Mouse (Mus musculus) lung, embryonic 14.5 days (tissue): ENCODE data around the gene Pygm. TPM values are rescaled to one million over a fixed set of nuclear protein-coding genes. Genes with fewer than 3 reads are reported as not detected.

Experiments used
- ATAC-seq: fragments of 200-750 bp; cut with Nextera tagmentation; 2 replicates; pipeline ENCODE4 v1.8.0; 2017; ENCODE audit warnings: mild to moderate bottlenecking, moderate TSS enrichment, moderate library complexity; ENCODE audit not compliant: insufficient read depth
- DNase-seq: peaks from one replicate; pipeline ENCODE4 v3.0.0-alpha.2; 2015
- H3K27ac ChIP-seq: fragments of 300-500 bp; sonication (generic); 2 replicates; pipeline ENCODE4 v1.5.1; 2014; ENCODE audit warnings: low read depth, mild to moderate bottlenecking, moderate library complexity
- H3K27me3 ChIP-seq: fragments of 300-500 bp; sonication (generic); 2 replicates; pipeline ENCODE4 v1.6.1; 2014; ENCODE audit warnings: low read length, control low read depth; ENCODE audit not compliant: insufficient read depth
- H3K36me3 ChIP-seq: fragments of 300-500 bp; sonication (generic); 2 replicates; pipeline ENCODE4 v1.6.1; 2014; ENCODE audit warnings: control low read depth; ENCODE audit not compliant: insufficient read depth
- H3K4me1 ChIP-seq: fragments of 300-500 bp; sonication (generic); 2 replicates; pipeline ENCODE4 v1.6.1; 2014; ENCODE audit warnings: antibody characterized with exemption, control low read depth; ENCODE audit not compliant: insufficient read depth
- H3K4me2 ChIP-seq: fragments of 300-500 bp; sonication (generic); 2 replicates; pipeline ENCODE4 v1.6.1; 2014; ENCODE audit warnings: mild to moderate bottlenecking
- H3K4me3 ChIP-seq: fragments of 300-500 bp; sonication (generic); 2 replicates; pipeline ENCODE4 v1.5.1; 2014; ENCODE audit warnings: low read depth, low read length
- H3K9ac ChIP-seq: fragments of 300-500 bp; sonication (generic); 2 replicates; pipeline ENCODE4 v1.6.1; 2014
- H3K9me3 ChIP-seq: fragments of 300-500 bp; sonication (generic); 2 replicates; pipeline ENCODE4 v1.6.1; 2016; ENCODE audit warnings: low read depth, low read length, control low read depth
- CTCF ChIP-seq: IDR thresholded peaks from 2 replicates; pipeline ENCODE4 v1.5.1; 2016; ENCODE audit warnings: antibody characterized with exemption, low read depth
- WGBS: fragments of 180-500 bp; shearing (Covaris S2); extraction: QIAGEN DNeasy Blood & Tissue Kit; methylation state at CpG from one replicate; pipeline ENCODE4 v1.1.7; 2014; 5-methylcytosine and 5-hydroxymethylcytosine counted together
- polyA plus RNA-seq: library from polyadenylated mRNA; unstranded; fragments of >200 nt; fragmentation: Nextera tagmentation; extraction: Ambion mirVana; gene quantifications from 2 replicates; pipeline ENCODE4 v1.2.1, GENCODE M21; 2014

The Pygm gene
- polyA plus RNA-seq, 1 experiment from 2014 or later, result 6.1 TPM

- Histone ChIP-seq H3K4me2 (no peak overlapping the region), H3K4me1 (peaks cover 3% of the 10 kb centered on the region; the same call in 1 of the 2 replicates), H3K27me3 (peaks cover 52% of the 10 kb centered on the region), H3K36me3 (no peaks in the 10 kb centered on the region), H3K4me3 (no peak overlapping the region), H3K9me3 (no peaks in the 10 kb centered on the region), H3K27ac (no peak overlapping the region), H3K9ac (no peak overlapping the region)
- no peak for DNase-seq
- TF ChIP-seq CTCF, result no peak
- WGBS, result 44% methylated on average over 9 of the region's 9 CpGs
- no peak for ATAC-seq
These were observed 35.7 kb downstream of the Pygm start for GRCm38 (mm10) chr19:6419805-6420310.

- ATAC-seq, result no peak
- no peak overlapping the region for H3K27ac ChIP-seq
These were observed 36.4 kb downstream of the Pygm start for GRCm38 (mm10) chr19:6420481-6421210.

GRCm38 (mm10) chr19:6421211-6421590 is 37.0 kb downstream of the Pygm start:
- H3K36me3 ChIP-seq, result no peaks in the 10 kb centered on the region
- WGBS, result 68% methylated on average over 9 of the region's 9 CpGs
- H3K27me3 ChIP-seq, result peaks cover 59% of the 10 kb centered on the region
- no peak overlapping the region for H3K4me2 ChIP-seq
- no peak overlapping the region for H3K27ac ChIP-seq
- TF ChIP-seq CTCF, result no peak
- ATAC-seq, result no peak
- H3K4me3 ChIP-seq, result no peak overlapping the region
- no peak overlapping the region for H3K9ac ChIP-seq
- DNase-seq, result no peak
- H3K9me3 ChIP-seq, result no peaks in the 10 kb centered on the region
- H3K4me1 ChIP-seq, result 0 out of 2 replicates have a peak, but pooled peaks cover 3% of the 10 kb centered on the region

More at GRCm38 (mm10) chr19:6420481-6421210, 36.4 kb downstream of the Pygm start:
- no peak for DNase-seq
- H3K27me3 ChIP-seq, result peaks cover 53% of the 10 kb centered on the region
- no peak overlapping the region for H3K4me3 ChIP-seq
- no peak overlapping the region for H3K9ac ChIP-seq
- H3K36me3 ChIP-seq, result no peaks in the 10 kb centered on the region
- H3K4me1 ChIP-seq, result peaks cover 3% of the 10 kb centered on the region; the same call in 1 of the 2 replicates
- TF ChIP-seq CTCF, result no peak
- WGBS, result 51% methylated on average over 19 of the region's 19 CpGs
- H3K9me3 ChIP-seq, result no peaks in the 10 kb centered on the region
- H3K4me2 ChIP-seq, result no peak overlapping the region

GRCm38 (mm10) chr19:6422014-6422413 is 37.8 kb downstream of the Pygm start:
- Histone ChIP-seq H3K4me2 (no peak overlapping the region), H3K4me1 (0 out of 2 replicates have a peak, but pooled peaks cover 3% of the 10 kb centered on the region), H3K27me3 (peaks cover 67% of the 10 kb centered on the region), H3K4me3 (no peak overlapping the region), H3K9ac (no peak overlapping the region), H3K36me3 (no peaks in the 10 kb centered on the region), H3K9me3 (no peaks in the 10 kb centered on the region), H3K27ac (no peak overlapping the region)
- ATAC-seq, result no peak
- no peak for DNase-seq
- TF ChIP-seq CTCF, result no peak
- WGBS, result 59% methylated on average over 7 of the region's 7 CpGs

- no peaks in the 10 kb centered on the region for H3K36me3 ChIP-seq
- peaks cover 69% of the 10 kb centered on the region for H3K27me3 ChIP-seq
- no peak for ATAC-seq
- H3K4me3 ChIP-seq, result no peak overlapping the region
- DNase-seq, result no peak
- H3K9ac ChIP-seq, result no peak overlapping the region
- WGBS, result 78% methylated on average over 16 of the region's 16 CpGs
- no peak for TF ChIP-seq CTCF
- H3K9me3 ChIP-seq, result no peaks in the 10 kb centered on the region
- H3K27ac ChIP-seq, result no peak overlapping the region
- 0 out of 2 replicates have a peak, but pooled peaks cover 2% of the 10 kb centered on the region for H3K4me1 ChIP-seq
- no peak overlapping the region for H3K4me2 ChIP-seq
These were observed 39.0 kb downstream of the Pygm start for GRCm38 (mm10) chr19:6423241-6423640.

- WGBS, result 53% methylated on average over 7 of the region's 8 CpGs
- no peak for ATAC-seq
These were observed 40.1 kb downstream of the Pygm start for GRCm38 (mm10) chr19:6424137-6424881.

GRCm38 (mm10) chr19:6425595-6425994 is 41.4 kb downstream of the Pygm start:
- WGBS, result 48% methylated on average over 5 of the region's 5 CpGs
- no peak overlapping the region for H3K9ac ChIP-seq
- H3K27ac ChIP-seq, result no peak overlapping the region
- no peaks in the 10 kb centered on the region for H3K36me3 ChIP-seq
- peaks cover 5% of the 10 kb centered on the region; the same call in 1 of the 2 replicates for H3K4me1 ChIP-seq
- H3K4me3 ChIP-seq, result no peak overlapping the region
- peaks cover 69% of the 10 kb centered on the region for H3K27me3 ChIP-seq
- ATAC-seq (no peak), DNase-seq (no peak)
- H3K4me2 ChIP-seq, result no peak overlapping the region
- no peak for TF ChIP-seq CTCF
- H3K9me3 ChIP-seq, result no peaks in the 10 kb centered on the region

More at GRCm38 (mm10) chr19:6424137-6424881, 40.1 kb downstream of the Pygm start:
- Histone ChIP-seq H3K36me3 (no peaks in the 10 kb centered on the region), H3K9ac (no peak overlapping the region), H3K4me3 (no peak overlapping the region), H3K27me3 (peaks cover 69% of the 10 kb centered on the region), H3K4me1 (peaks cover 5% of the 10 kb centered on the region; the same call in 1 of the 2 replicates), H3K27ac (no peak overlapping the region), H3K9me3 (no peaks in the 10 kb centered on the region), H3K4me2 (no peak overlapping the region)
- TF ChIP-seq CTCF, result no peak
- no peak for DNase-seq
